Mouse (Mus musculus) CH12.LX (cell line): Measurements from ENCODE around the gene Zdhhc1.

Experiments used
- CHD2 ChIP-seq: IDR thresholded peaks from 2 replicates; pipeline ENCODE4 v1.6.1; 2011; ENCODE audit warnings: low read length, improper control_type of control experiment
- CTCF ChIP-seq, 2 experiments: IDR thresholded peaks in 1 of 2; conservative IDR thresholded peaks in 1 of 2; 2 replicates each; pipeline ENCODE4 v1.5.1; 2011 to 2012; ENCODE audit warnings: low read depth in 2 of 2, low read length in 2 of 2, improper control_type of control experiment in 1 of 2, inconsistent platforms in 1 of 2, mild to moderate bottlenecking in 1 of 2, moderate library complexity in 1 of 2
- EP300 ChIP-seq: IDR thresholded peaks from 2 replicates; pipeline ENCODE4 v1.6.1; 2011; ENCODE audit warnings: low read length, improper control_type of control experiment
- HCFC1 ChIP-seq: IDR thresholded peaks from 2 replicates; pipeline ENCODE4 v1.6.1; 2012; ENCODE audit warnings: low read depth, mild to moderate bottlenecking, inconsistent platforms, low read length, improper control_type of control experiment
- MAX ChIP-seq: IDR thresholded peaks from 2 replicates; pipeline ENCODE4 v1.6.1; 2011; ENCODE audit warnings: low read length, improper control_type of control experiment
- MYC ChIP-seq: IDR thresholded peaks from 2 replicates; pipeline ENCODE4 v1.6.1; 2011; ENCODE audit warnings: low read depth, mild to moderate bottlenecking, improper control_type of control experiment, low read length
- POLR2A ChIP-seq: IDR thresholded peaks from 2 replicates; pipeline ENCODE4 v1.6.1; 2011; ENCODE audit warnings: low read depth, mild to moderate bottlenecking, improper control_type of control experiment, low read length
- RAD21 ChIP-seq: IDR thresholded peaks from 2 replicates; pipeline ENCODE4 v1.6.1; 2011; ENCODE audit warnings: low read depth, mild to moderate bottlenecking, low read length, improper control_type of control experiment, moderate library complexity
- SIN3A ChIP-seq: IDR thresholded peaks from 2 replicates; pipeline ENCODE4 v1.6.1; 2012; ENCODE audit warnings: low read length, improper control_type of control experiment, inconsistent platforms
- UBTF ChIP-seq: IDR thresholded peaks from 2 replicates; pipeline ENCODE4 v1.6.1; 2012; ENCODE audit warnings: low read depth, mild to moderate bottlenecking, inconsistent platforms, low read length, improper control_type of control experiment, moderate library complexity
- ZNF384 ChIP-seq: IDR thresholded peaks from 2 replicates; pipeline ENCODE4 v1.6.1; 2012; ENCODE audit warnings: low read depth, low read length, improper control_type of control experiment, inconsistent platforms

DNA sequence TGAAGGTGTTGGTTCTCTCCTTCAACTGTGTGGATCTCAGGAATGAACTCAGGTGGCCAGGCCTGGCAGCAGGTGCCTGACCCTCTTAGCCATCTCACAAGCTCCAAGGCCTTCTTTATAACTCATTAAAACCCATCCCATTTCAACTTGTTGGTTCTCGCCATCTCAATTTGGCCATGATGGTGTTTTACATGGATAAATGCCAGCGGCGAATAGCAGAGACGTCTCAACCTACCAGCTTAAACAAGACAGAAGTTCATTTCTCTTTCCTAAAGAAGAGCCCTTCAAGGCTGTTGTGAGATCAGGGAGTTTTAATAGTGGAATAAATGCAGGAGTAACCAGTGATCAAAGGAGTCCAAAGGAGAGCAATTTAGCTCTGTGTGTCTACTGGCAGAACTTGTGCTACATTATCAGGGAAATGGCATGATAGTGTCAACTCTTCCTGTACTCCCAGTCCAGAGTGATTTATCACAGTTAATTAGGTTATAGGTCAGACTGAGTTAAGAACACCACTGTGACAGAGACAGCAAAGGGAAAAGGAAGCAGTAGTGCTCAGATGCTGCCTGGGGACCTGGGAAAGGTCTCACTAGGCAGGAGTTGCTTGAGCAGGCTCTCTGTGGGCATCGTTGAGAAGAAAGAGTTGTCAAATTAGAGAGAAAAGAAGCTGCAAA is 59.5 kb downstream of the Zdhhc1 start:
- TF ChIP-seq CTCF (conservative IDR thresholded peaks at IDR 0.05 in 1 of 2, IDR thresholded peaks at IDR 0.05 in 1 of 2; ENCODE audit: low read depth in 2 of 2, low read length in 2 of 2) (no peak), POLR2A (no peak), RAD21 (no peak), EP300 (no peak), CHD2 (no peak), UBTF (no peak), MYC (no peak), ZNF384 (no peak), SIN3A (no peak), HCFC1 (no peak), MAX (no peak)
